Mouse (Mus musculus) kidney, adult 2 months (tissue): ENCODE measurements at regions not wholly inside any gene's neighbourhood (a gene's known extent, or its start where the extent isn't known, plus 50 kb on each side); places are given as distances from the start of the nearest gene placed in this dataset.

Source experiments
- CTCF ChIP-seq: fragments of 200-500 bp; conservative IDR thresholded peaks from 2 replicates; pipeline ENCODE4 v1.5.1; 2011; ENCODE audit warnings: low read depth, mild to moderate bottlenecking, control low read depth, low read length, moderate library complexity, mixed read lengths; ENCODE audit not compliant: insufficient read depth, insufficient read length
- POLR2A ChIP-seq: fragments of 200-500 bp; IDR thresholded peaks from one replicate; pipeline ENCODE4 v1.6.1; 2011; ENCODE audit warnings: low read depth, low read length, control low read depth

DNA sequence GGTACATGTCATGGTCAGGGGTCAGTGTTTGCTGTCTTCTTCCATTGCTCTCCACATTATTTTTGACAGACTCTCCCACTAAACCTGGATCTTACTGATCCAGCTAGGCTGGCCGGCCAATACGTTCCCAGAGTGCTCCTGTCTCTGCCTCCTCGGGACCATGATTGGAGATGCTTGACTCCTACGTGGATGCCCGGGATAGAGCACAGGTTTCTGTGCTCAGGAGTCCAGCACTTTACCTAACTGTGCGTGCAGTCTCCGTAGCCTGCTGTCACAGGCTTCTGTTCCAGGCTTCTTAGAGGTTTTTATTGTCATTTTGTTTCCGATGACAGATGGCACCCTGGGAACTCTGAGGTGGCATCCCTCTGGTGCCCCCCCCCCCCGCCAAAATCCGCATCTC lies 232.4 kb downstream of the Maf start:
- no peak for TF ChIP-seq CTCF
- TF ChIP-seq POLR2A = no peak
